Mouse (Mus musculus) lung, postnatal 0 days (tissue): Measurements from ENCODE around the gene Map3k20.

Experiments used
- CTCF ChIP-seq: IDR thresholded peaks from 2 replicates; pipeline ENCODE4 v1.5.1; 2016; ENCODE audit warnings: antibody characterized with exemption, mild to moderate bottlenecking
- EP300 ChIP-seq: IDR thresholded peaks from 2 replicates; pipeline ENCODE4 v1.6.1; 2016; ENCODE audit warnings: antibody characterized with exemption, mild to moderate bottlenecking, control low read depth

DNA sequence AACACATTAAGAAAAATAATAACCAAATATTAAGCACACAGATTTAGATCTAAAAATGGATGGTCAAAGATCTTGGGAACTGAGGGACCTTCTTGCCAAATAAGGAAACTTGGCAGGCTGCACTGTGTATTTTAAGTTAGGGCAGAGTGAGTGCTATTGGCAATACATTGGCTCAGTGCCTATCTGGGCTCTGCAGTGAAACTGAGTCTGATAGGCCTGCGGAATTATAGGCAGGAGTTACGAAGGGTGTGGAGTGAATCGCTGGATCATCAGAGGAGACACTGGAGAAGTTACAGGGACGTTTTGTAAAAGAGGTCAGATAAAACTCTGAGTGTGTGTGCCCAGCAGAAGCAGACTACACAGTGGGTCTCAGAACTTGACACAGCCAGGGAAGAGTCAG, 1.7 kb downstream of the Map3k20 start:
- no peak for TF ChIP-seq EP300
- no peak for TF ChIP-seq CTCF
